Mouse (Mus musculus) heart, embryonic 13.5 days (tissue): ENCODE data around the gene Klhl41. TPM values are rescaled to one million over a fixed set of nuclear protein-coding genes. Genes with fewer than 3 reads are reported as not detected.
A peak's percentile ranks its signal among the peaks of the same experiment; 100 is the strongest.

Experiments
- ATAC-seq: fragments of 200-750 bp; cut with Nextera tagmentation; 2 replicates; pipeline ENCODE4 v1.8.0; 2017; ENCODE audit warnings: moderate TSS enrichment; ENCODE audit not compliant: insufficient number of reproducible peaks, low FRiP score, low TSS enrichment; ENCODE audit errors: extremely low read depth
- H3K27ac ChIP-seq: fragments of 300-500 bp; sonication (generic); replicated peaks from 2 replicates; pipeline ENCODE4 v1.5.1; 2015; ENCODE audit warnings: moderate library complexity, mild to moderate bottlenecking, inconsistent platforms
- H3K27me3 ChIP-seq: fragments of 300-500 bp; sonication (generic); replicated peaks from 2 replicates; pipeline ENCODE4 v1.6.1; 2015; ENCODE audit warnings: mild to moderate bottlenecking, inconsistent platforms
- H3K36me3 ChIP-seq: fragments of 300-500 bp; sonication (generic); 2 replicates; pipeline ENCODE4 v1.6.1; 2015; ENCODE audit warnings: mild to moderate bottlenecking, inconsistent platforms
- H3K4me1 ChIP-seq: fragments of 300-500 bp; sonication (generic); 2 replicates; pipeline ENCODE4 v1.6.1; 2015; ENCODE audit warnings: inconsistent platforms
- H3K4me2 ChIP-seq: fragments of 300-500 bp; sonication (generic); 2 replicates; pipeline ENCODE4 v1.6.1; 2015; ENCODE audit warnings: inconsistent platforms, mild to moderate bottlenecking, moderate library complexity
- H3K4me3 ChIP-seq: fragments of 300-500 bp; sonication (generic); 2 replicates; pipeline ENCODE4 v1.5.1; 2015; ENCODE audit warnings: moderate library complexity, mild to moderate bottlenecking, inconsistent platforms
- H3K9ac ChIP-seq: fragments of 300-500 bp; sonication (generic); 2 replicates; pipeline ENCODE4 v1.6.1; 2015; ENCODE audit warnings: inconsistent platforms, mild to moderate bottlenecking, moderate library complexity
- H3K9me3 ChIP-seq: fragments of 300-500 bp; sonication (generic); 2 replicates; pipeline ENCODE4 v1.6.1; 2016; ENCODE audit warnings: inconsistent platforms
- WGBS: fragments of 180-500 bp; shearing (Covaris S2); methylation state at CpG from one replicate; pipeline ENCODE4 v1.1.7; 2015; ENCODE audit warnings: mixed read lengths; 5-methylcytosine and 5-hydroxymethylcytosine counted together
- polyA plus RNA-seq: library from polyadenylated mRNA; unstranded; fragments of >200 nt; fragmentation: Nextera tagmentation; extraction: Ambion mirVana; gene quantifications from 2 replicates; pipeline ENCODE4 v1.2.1, GENCODE M21; 2015

Gene Klhl41
- polyA plus RNA-seq, 1 experiment from 2014 or later = 14.2 TPM

GRCm38 (mm10) chr2:69722650-69723518 lies 53.0 kb downstream of the Klhl41 start:
- peak overlapping the region; percentile 93 for H3K27ac ChIP-seq
- H3K27me3 ChIP-seq = peaks cover 9% of the 10 kb centered on the region; the same call in 1 of the 2 replicates
- peaks cover 15% of the 10 kb centered on the region for H3K4me1 ChIP-seq
- under 1% methylated on average over 81 of the region's 91 CpGs for WGBS
- H3K4me3 ChIP-seq = peak overlapping the region; percentile 93
- H3K36me3 ChIP-seq = no peaks in the 10 kb centered on the region
- peak; percentile 75 for ATAC-seq
- H3K4me2 ChIP-seq = peak overlapping the region; percentile 89
- H3K9me3 ChIP-seq = no peaks in the 10 kb centered on the region
- H3K9ac ChIP-seq = peak overlapping the region; percentile 93

- WGBS = under 1% methylated on average over 13 of the region's 13 CpGs
- H3K4me3 ChIP-seq = peak overlapping the region; percentile 93
- no peaks in the 10 kb centered on the region for H3K9me3 ChIP-seq
- H3K27me3 ChIP-seq = peaks cover 9% of the 10 kb centered on the region; the same call in 1 of the 2 replicates
- ATAC-seq = no peak
- H3K36me3 ChIP-seq = no peaks in the 10 kb centered on the region
- H3K4me1 ChIP-seq = peaks cover 15% of the 10 kb centered on the region
- H3K27ac ChIP-seq = peak overlapping the region; percentile 93
- peak overlapping the region; percentile 89 for H3K4me2 ChIP-seq
- H3K9ac ChIP-seq = peak overlapping the region; percentile 93
Measured at GRCm38 (mm10) chr2:69723519-69723825, 53.6 kb downstream of the Klhl41 start.

Other genes with a start within 250 kb of the Klhl41 start
- gene Lrp2, start 84.1 kb upstream of the Klhl41 start, polyA plus RNA-seq = 0.45 and 0.57 TPM in 2 replicates
- 9.6 and 13.3 TPM in 2 replicates for gene Bbs5, start 22.9 kb upstream of the Klhl41 start, polyA plus RNA-seq
- 16.6 and 17.1 TPM in 2 replicates for gene Fastkd1, start 43.4 kb downstream of the Klhl41 start, polyA plus RNA-seq
- gene Ppig, start 52.4 kb downstream of the Klhl41 start, polyA plus RNA-seq = 85.1 and 93.0 TPM in 2 replicates
- 1.0 and 1.4 TPM in 2 replicates for gene Ccdc173, start 119.5 kb downstream of the Klhl41 start, polyA plus RNA-seq
- 14.4 and 16.7 TPM in 2 replicates for gene Phospho2, start 119.5 kb downstream of the Klhl41 start, polyA plus RNA-seq
- 42.8 and 47.3 TPM in 2 replicates for gene Klhl23, start 151.8 kb downstream of the Klhl41 start, polyA plus RNA-seq
- gene Ssb, start 191.4 kb downstream of the Klhl41 start, polyA plus RNA-seq = 193 and 222 TPM in 2 replicates
- 32.6 and 37.3 TPM in 2 replicates for gene Mettl5, start 215.5 kb downstream of the Klhl41 start, polyA plus RNA-seq
- gene Ubr3, start 227.1 kb downstream of the Klhl41 start, polyA plus RNA-seq = 10.0 and 11.3 TPM in 2 replicates